Mouse (Mus musculus): ENCODE data around the gene Nrxn2. TPM values are rescaled to one million over a fixed set of nuclear protein-coding genes. Genes with fewer than 3 reads are reported as not detected.

The Nrxn2 gene
- polyA plus RNA-seq (2012; rRNA removed; ENCODE audit: low replicate concordance), result 1.6 and 3.3 TPM in 2 replicates

DNA sequence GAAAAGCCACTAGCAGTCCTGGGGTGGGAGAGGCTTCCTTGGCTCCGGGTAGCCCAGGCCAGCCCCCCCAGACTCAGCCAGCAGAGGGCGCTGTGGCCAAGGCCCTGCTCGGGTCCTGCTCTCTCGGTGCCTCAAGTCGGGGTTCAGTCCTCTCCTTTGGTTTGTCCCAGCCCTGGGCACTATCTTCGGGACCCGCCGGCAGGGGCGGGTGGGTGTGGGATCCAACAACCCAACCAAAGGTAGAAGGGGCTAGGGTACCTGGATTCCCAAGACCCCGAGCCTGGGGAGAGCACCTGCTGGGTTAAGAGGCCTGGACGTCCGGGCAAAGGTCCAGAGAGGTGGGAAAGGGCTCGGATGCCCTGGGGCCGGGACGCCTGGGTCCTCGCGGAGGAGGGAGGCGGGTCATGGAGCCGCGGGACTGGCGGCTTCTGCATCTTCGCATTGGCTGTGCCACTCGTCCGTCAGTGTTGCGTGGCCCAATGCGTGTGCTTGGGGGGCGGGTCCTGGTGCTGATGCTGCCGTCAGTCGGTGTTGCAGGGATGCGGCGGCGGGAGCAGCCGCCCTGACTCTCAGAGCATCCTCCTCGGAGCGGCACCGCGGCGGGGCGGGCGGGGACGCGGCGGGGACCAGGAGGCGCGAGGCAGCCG lies at the start of gene Nrxn2:
Nrxn2 (plus strand) TSS at position 499 of the 647 bp plus-strand sequence.

DNA sequence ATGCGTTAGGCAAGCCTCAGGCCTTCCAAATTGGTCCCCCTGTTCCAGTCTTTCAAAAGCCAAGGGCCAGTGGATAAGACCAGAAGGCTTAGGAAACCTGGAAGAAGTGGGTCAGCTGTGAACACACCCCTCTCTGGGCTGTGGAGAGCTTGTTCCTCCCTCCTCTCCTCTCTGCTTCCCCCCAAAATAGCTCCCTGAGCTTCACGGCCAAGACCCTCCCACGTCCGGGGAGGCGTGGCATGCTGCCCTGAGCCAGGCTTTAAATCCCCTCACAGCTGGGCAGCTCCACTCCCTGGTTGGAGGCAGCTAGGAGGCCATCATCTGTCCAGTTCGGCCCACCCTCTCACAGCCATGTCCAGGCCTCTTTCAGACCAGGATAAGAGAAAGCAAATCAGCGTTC lies 34.4 kb upstream of the Nrxn2 start, which contains the start of gene Pygm:
Pygm (plus strand) TSS at position 272 of the 400 bp plus-strand sequence.

DNA sequence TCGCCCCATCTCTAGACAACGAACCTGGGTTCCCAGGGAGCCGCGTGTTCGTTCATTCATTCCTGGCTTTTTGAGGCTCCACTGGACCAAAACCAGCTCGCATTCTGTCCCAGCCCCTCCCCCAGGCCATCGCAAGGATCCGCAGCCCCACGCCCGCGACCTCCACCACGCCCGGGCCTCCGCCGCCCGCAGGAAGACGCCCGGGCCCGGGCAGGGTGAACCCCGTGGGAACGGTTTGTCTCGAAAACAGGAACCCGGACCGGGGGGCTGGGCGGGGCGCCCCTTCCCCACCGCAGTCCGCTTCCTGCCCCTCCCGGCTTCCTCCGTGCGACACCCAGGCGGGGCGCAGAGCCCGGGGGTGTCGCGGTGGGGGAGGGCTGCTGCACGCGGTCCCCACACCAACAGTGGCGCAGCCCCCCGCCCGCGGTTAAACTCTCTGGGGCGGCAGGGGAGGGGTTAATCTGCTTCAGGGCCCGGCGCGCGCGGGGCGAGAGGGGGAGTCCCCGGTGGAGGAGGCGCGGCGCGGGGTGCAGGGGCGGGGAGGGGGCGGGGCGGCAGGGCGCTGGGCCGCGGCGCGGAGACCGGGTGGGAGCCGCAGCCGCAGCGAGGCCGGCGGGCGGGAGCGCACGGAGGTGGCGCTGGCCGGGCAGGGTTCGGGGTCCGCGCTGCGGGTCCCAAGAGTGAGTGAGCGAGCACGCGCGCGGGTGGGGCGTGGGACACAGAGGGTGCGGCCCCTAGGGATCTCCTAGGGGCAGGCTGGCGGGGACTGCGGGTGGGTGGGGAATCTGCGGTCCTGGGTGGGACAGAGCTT lies 19.0 kb upstream of the Nrxn2 start, which contains the start of gene Rasgrp2:
Rasgrp2 (plus strand) TSS at position 56 of the 811 bp plus-strand sequence.

DNA sequence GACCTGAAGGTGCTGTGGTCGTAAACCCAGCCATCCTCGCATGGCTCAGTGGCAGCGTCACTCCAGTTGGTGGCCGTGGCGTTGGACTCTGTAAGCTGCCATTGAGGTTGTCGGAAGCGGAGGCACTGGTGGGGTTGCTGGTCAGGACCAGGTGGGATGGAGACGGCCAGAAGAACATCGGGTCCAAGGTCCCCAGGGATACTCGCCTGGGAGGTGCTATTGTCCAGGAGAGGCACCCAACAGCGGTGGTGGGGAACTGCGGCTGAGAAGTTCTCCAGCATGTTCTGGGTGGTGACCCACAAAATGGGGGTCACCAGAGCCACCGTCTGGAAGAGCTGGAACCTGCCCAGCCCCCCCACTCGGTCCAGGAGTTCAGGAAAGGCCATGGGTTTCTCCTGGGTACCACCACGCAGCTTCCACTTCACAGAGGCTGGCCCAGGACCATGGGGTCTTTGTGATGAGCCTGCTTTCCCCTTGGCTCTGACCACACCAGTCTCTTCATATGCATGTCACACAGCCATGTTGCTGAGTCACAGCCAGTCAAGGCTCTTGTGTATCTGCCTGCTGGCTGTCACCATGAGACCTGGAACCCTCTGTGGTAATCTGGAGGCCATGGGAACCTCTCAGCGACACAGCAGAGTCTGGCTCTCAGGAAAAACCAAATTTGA lies 124.0 kb downstream of the Nrxn2 start, which contains the start of gene Slc22a12:
Slc22a12 (minus strand) TSS at position 666 of the 668 bp plus-strand sequence.

Other genes with a start within 250 kb of the Nrxn2 start
- gene Majin, start 234.3 kb upstream of the Nrxn2 start, polyA plus RNA-seq (2012; rRNA removed; ENCODE audit: low replicate concordance), result 0.11 TPM in 1 of 2 replicates, not detected in the other
- gene Gpha2, start 192.4 kb upstream of the Nrxn2 start, polyA plus RNA-seq (2012; rRNA removed; ENCODE audit: low replicate concordance), result 0.78 and 1.8 TPM in 2 replicates
- 76.3 and 129 TPM in 2 replicates for gene Ppp2r5b, start 182.9 kb upstream of the Nrxn2 start, polyA plus RNA-seq (2012; rRNA removed; ENCODE audit: low replicate concordance)
- 50.4 and 85.0 TPM in 2 replicates for gene Atg2a, start 177.1 kb upstream of the Nrxn2 start, polyA plus RNA-seq (2012; rRNA removed; ENCODE audit: low replicate concordance)
- gene Ehd1, start 142.0 kb upstream of the Nrxn2 start, polyA plus RNA-seq (2012; rRNA removed; ENCODE audit: low replicate concordance), result 203 and 545 TPM in 2 replicates
- gene Cdc42bpg, start 112.3 kb upstream of the Nrxn2 start, polyA plus RNA-seq (2012; rRNA removed; ENCODE audit: low replicate concordance), result 10.9 and 19.0 TPM in 2 replicates
- gene Men1, start 83.8 kb upstream of the Nrxn2 start, polyA plus RNA-seq (2012; rRNA removed; ENCODE audit: low replicate concordance), result 43.7 and 71.6 TPM in 2 replicates
- gene Map4k2, start 77.6 kb upstream of the Nrxn2 start, polyA plus RNA-seq (2012; rRNA removed; ENCODE audit: low replicate concordance), result 179 and 444 TPM in 2 replicates
- 102 and 381 TPM in 2 replicates for gene Sf1, start 55.0 kb upstream of the Nrxn2 start, polyA plus RNA-seq (2012; rRNA removed; ENCODE audit: low replicate concordance)
- 4.9 and 1,127 TPM in 2 replicates for gene Pygm, start 34.3 kb upstream of the Nrxn2 start, polyA plus RNA-seq (2012; rRNA removed; ENCODE audit: low replicate concordance)
- 172 and 331 TPM in 2 replicates for gene Rasgrp2, start 19.4 kb upstream of the Nrxn2 start, polyA plus RNA-seq (2012; rRNA removed; ENCODE audit: low replicate concordance)
- 0.35 and 0.43 TPM in 2 replicates for gene Slc22a12, start 124.3 kb downstream of the Nrxn2 start, polyA plus RNA-seq (2012; rRNA removed; ENCODE audit: low replicate concordance)